Mouse (Mus musculus) bone marrow macrophage, adult 2 months (primary cell): ENCODE results near the gene 1700029F12Rik. TPM values are rescaled to one million over a fixed set of nuclear protein-coding genes. Genes with fewer than 3 reads are reported as not detected.

ENCODE experiments used
- H3K27ac ChIP-seq: 2 replicates; pipeline ENCODE4 v1.5.1; 2012; ENCODE audit warnings: low read depth, low read length; ENCODE audit not compliant: insufficient read depth
- H3K4me1 ChIP-seq: 2 replicates; pipeline ENCODE4 v1.6.1; 2012; ENCODE audit warnings: low read length; ENCODE audit not compliant: control insufficient read depth, insufficient read depth
- H3K4me3 ChIP-seq: 2 replicates; pipeline ENCODE4 v1.5.1; 2012; ENCODE audit warnings: mild to moderate bottlenecking, low read length, moderate library complexity; ENCODE audit not compliant: insufficient read depth
- CTCF ChIP-seq: IDR thresholded peaks from 2 replicates; pipeline ENCODE4 v1.5.1; 2012; ENCODE audit warnings: low read depth, mild to moderate bottlenecking, low read length, moderate library complexity
- POLR2A ChIP-seq: IDR thresholded peaks from 2 replicates; pipeline ENCODE4 v1.6.1; 2012; ENCODE audit warnings: mild to moderate bottlenecking, low read depth, low read length, borderline replicate concordance
- polyA plus RNA-seq: library from polyadenylated mRNA; stranded (reverse); fragments of >200 nt; gene quantifications from 2 replicates; pipeline ENCODE4 v1.2.4, GENCODE M21; 2012; ENCODE audit not compliant: missing spikeins, insufficient read depth, insufficient read length

The 1700029F12Rik gene
- polyA plus RNA-seq, 1 experiment, result not detected

GRCm38 (mm10) chr13:96973318-96973717 lies 60.8 kb downstream of the 1700029F12Rik start:
- Histone ChIP-seq H3K4me3 (no peak overlapping the region), H3K27ac (no peak overlapping the region), H3K4me1 (no peaks in the 10 kb centered on the region)
- no peak for TF ChIP-seq POLR2A
- no peak for TF ChIP-seq CTCF

Other genes starting within 250 kb of the 1700029F12Rik start
- gene Gcnt4, start 109.7 kb downstream of the 1700029F12Rik start, polyA plus RNA-seq, result not detected in 2 replicates
- not detected in 2 replicates for gene Fam169a, start 32.9 kb upstream of the 1700029F12Rik start, polyA plus RNA-seq
- 53.6 and 67.9 TPM in 2 replicates for gene Gm6169, start 64.9 kb upstream of the 1700029F12Rik start, polyA plus RNA-seq
- 20.0 and 24.4 TPM in 2 replicates for gene Gfm2, start 103.6 kb upstream of the 1700029F12Rik start, polyA plus RNA-seq
- 251 and 257 TPM in 2 replicates for gene Nsa2, start 103.6 kb upstream of the 1700029F12Rik start, polyA plus RNA-seq
- 312 and 325 TPM in 2 replicates for gene Hexb, start 164.0 kb upstream of the 1700029F12Rik start, polyA plus RNA-seq
- gene Enc1, start 206.7 kb upstream of the 1700029F12Rik start, polyA plus RNA-seq, result 9.2 and 10.7 TPM in 2 replicates